Mouse (Mus musculus) liver, adult 2 months (tissue): Measurements from ENCODE around the gene Gramd1c.

Source experiments
- CTCF ChIP-seq: fragments of 200-500 bp; IDR thresholded peaks from 2 replicates; pipeline ENCODE4 v1.5.1; 2011; ENCODE audit warnings: low read depth, low read length, control low read depth
- POLR2A ChIP-seq: fragments of 200-500 bp; IDR thresholded peaks from 2 replicates; pipeline ENCODE4 v1.6.1; 2011; ENCODE audit warnings: low read length, control low read depth; ENCODE audit not compliant: insufficient read depth; ENCODE audit errors: extremely low read depth

GRCm38 (mm10) chr16:44050139-44050538 lies 13.0 kb downstream of the Gramd1c start:
- TF ChIP-seq POLR2A (no peak), CTCF (no peak)
